Mouse (Mus musculus) adrenal gland, adult 10 weeks (tissue): ENCODE results near the gene Rufy4. TPM values are rescaled to one million over a fixed set of nuclear protein-coding genes. Genes with fewer than 3 reads are reported as not detected.

Experiments
- polyA plus RNA-seq: library from polyadenylated mRNA; stranded (reverse); fragments of 350-450 nt; fragmentation: Illumina TruSeq; extraction: RNeasy Lipid Tissue Mini Kit (QIAGEN cat#74804); gene quantifications from one replicate; pipeline ENCODE4 v1.2.3, GENCODE M21; 2014; ENCODE audit warnings: low read depth, low replicate concordance

Gene Rufy4
- 0.41 TPM for polyA plus RNA-seq

GRCm38 (mm10) chr1:74124991-74125552 lies at the start of gene Rufy4:
Gene Rufy4 (plus strand): TSS chr1:74125541.

DNA sequence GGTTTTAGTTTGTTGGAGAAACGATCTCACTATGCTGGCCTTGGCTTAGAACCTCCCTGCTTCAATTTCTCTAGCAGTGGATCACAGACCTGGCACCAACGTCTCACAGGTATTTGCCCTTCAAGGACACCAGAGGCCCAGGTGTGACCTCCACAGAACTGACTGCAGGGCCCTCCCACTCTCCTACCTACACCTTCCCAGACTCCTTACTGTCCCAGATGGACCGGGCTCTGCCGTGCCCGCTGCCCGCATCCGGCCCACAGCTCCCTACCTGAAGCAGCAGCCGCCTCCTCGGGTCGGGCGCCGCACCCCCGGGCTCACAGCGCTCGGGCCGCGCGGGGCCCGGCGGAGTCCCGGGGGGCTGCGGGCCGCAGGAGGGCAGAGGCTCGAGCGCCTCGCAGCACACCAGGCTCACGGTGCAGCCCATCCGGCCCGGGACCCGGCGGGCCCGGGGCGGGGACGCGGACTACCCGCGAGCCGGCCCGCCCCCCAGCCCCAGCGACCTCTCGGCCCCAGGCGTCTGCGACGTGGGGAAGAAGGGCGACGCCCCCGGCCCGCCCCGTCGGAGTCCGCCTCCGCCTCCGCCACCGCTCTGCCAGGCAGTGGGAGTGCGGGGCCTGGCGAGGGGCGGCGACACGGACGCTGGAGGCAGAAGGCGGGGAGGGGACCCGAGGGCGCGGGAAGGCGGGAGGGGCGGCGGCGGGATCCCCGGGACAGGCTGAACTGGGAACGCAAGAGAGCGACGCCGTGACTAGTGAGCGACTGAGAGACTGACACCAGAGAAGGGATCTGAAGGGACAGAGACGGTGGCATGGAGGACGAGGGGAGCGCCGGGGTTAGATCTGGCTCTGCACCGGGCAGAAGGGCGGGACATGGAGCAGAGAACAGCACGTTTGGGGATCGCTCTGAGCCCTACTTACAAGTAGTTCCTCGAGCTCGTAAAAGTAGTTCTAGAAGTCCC lies 1.0 kb upstream of the Rufy4 start, which contains the start of gene Tns1:
Gene Tns1 (minus strand): TSS at position 429 of the 961 bp plus-strand sequence.

GRCm38 (mm10) chr1:74153461-74154184 lies 28.3 kb downstream of the Rufy4 start, which contains the start of gene Cxcr2:
Gene Cxcr2 (plus strand): TSS chr1:74153989.

DNA sequence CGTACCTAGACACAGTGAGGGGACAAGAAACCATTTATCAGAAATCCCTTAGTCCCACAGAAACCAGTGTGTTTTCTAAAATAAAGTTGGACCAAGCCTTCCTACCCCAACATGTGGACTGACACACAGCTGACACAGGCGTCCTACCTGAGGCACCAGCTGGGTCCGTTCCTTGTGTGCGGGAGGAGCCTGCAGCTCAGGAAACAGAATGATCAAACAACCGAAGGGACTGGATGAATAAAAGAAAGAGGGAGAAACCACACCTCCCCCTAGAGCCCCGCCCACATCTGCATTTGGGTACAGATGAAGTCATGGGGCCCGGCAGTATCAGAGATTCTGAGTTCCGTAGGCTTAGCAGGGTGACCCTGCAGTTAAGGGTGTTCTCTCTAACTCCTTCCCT lies 69.1 kb downstream of the Rufy4 start, which contains the start of gene Cxcr1:
Gene Cxcr1 (minus strand): TSS at position 187 of the 400 bp plus-strand sequence.

Other genes with a start within 250 kb of the Rufy4 start
- gene Tns1, start 1.1 kb upstream of the Rufy4 start, polyA plus RNA-seq: 50.0 TPM
- not detected for gene Cxcr2, start 28.4 kb downstream of the Rufy4 start, polyA plus RNA-seq
- not detected for gene Cxcr1, start 69.1 kb downstream of the Rufy4 start, polyA plus RNA-seq
- 421 TPM for gene Arpc2, start 110.5 kb downstream of the Rufy4 start, polyA plus RNA-seq
- not detected for gene Gpbar1, start 153.0 kb downstream of the Rufy4 start, polyA plus RNA-seq
- gene Aamp, start 159.2 kb downstream of the Rufy4 start, polyA plus RNA-seq: 5.1 TPM
- 2.3 TPM for gene Pnkd, start 159.4 kb downstream of the Rufy4 start, polyA plus RNA-seq
- 59.1 TPM for gene Tmbim1, start 180.1 kb downstream of the Rufy4 start, polyA plus RNA-seq
- 0.29 TPM for gene Catip, start 236.6 kb downstream of the Rufy4 start, polyA plus RNA-seq
- 1.2 TPM for gene Slc11a1, start 249.7 kb downstream of the Rufy4 start, polyA plus RNA-seq